Mouse (Mus musculus): ENCODE measurements around the gene Abcc9. TPM values are rescaled to one million over a fixed set of nuclear protein-coding genes. Genes with fewer than 3 reads are reported as not detected.

Abcc9 gene
- polyA plus RNA-seq (2016; fragmentation: Nextera tagmentation; extraction: Ambion mirVana) = 2.4 and 2.8 TPM in 2 replicates

- H3K36me3 ChIP-seq = no peaks in the 10 kb centered on the region
- H3K4me1 ChIP-seq = peaks cover 12% of the 10 kb centered on the region
- 7% methylated on average over 36 of the region's 36 CpGs for WGBS
These were observed at the start of gene Abcc9 for GRCm38 (mm10) chr6:142701652-142702637. Abcc9 (minus strand) TSS chr6:142702315.

GRCm38 (mm10) chr6:142751365-142751764 lies 49.2 kb upstream of the Abcc9 start:
- no peak overlapping the region for H3K27ac ChIP-seq
- peak; percentile 56; the same call in 1 of the 2 replicates for ATAC-seq (ENCODE audit: low FRiP score)
- no peaks in the 10 kb centered on the region for H3K9me3 ChIP-seq (replicated peaks)
- H3K27me3 ChIP-seq = peaks cover 22% of the 10 kb centered on the region
- no peak overlapping the region for H3K4me2 ChIP-seq (replicated peaks)
- no peaks in the 10 kb centered on the region for H3K36me3 ChIP-seq
- H3K4me1 ChIP-seq = no peaks in the 10 kb centered on the region
- no peak overlapping the region for H3K4me3 ChIP-seq
- 47% methylated on average over 9 of the region's 9 CpGs for WGBS
- no peak overlapping the region for H3K9ac ChIP-seq

More at GRCm38 (mm10) chr6:142701652-142702637, at the start of gene Abcc9:
- Histone ChIP-seq H3K4me3 (peak within 1 kb of the TSS; percentile 37), H3K4me2 (replicated peaks) (peak within 1 kb of the TSS; percentile 77), H3K9me3 (replicated peaks) (no peaks in the 10 kb centered on the region), H3K27ac (no peak within 1 kb of the TSS), H3K27me3 (no peaks in the 10 kb centered on the region; the same call in 1 of the 2 replicates), H3K9ac (peak within 1 kb of the TSS; percentile 52)
- peak; percentile 61 for ATAC-seq (ENCODE audit: low FRiP score)

GRCm38 (mm10) chr6:142748057-142748708 lies 46.1 kb upstream of the Abcc9 start:
- Histone ChIP-seq H3K27ac (no peak overlapping the region), H3K4me1 (no peaks in the 10 kb centered on the region), H3K4me2 (replicated peaks) (no peak overlapping the region), H3K4me3 (no peak overlapping the region), H3K9ac (no peak overlapping the region), H3K27me3 (peaks cover 2% of the 10 kb centered on the region; the same call in 1 of the 2 replicates), H3K36me3 (no peaks in the 10 kb centered on the region), H3K9me3 (replicated peaks) (0 out of 2 replicates have a peak, but pooled peaks cover 3% of the 10 kb centered on the region)
- 83% methylated on average over 8 of the region's 8 CpGs for WGBS
- no peak for ATAC-seq (ENCODE audit: low FRiP score)

GRCm38 (mm10) chr6:142747165-142747564 lies 45.0 kb upstream of the Abcc9 start:
- no peak overlapping the region for H3K4me3 ChIP-seq
- no peak for ATAC-seq (ENCODE audit: low FRiP score)
- no peak overlapping the region for H3K9ac ChIP-seq
- WGBS = 79% methylated on average over 2 of the region's 2 CpGs
- H3K4me2 ChIP-seq (replicated peaks) = no peak overlapping the region
- no peaks in the 10 kb centered on the region for H3K36me3 ChIP-seq
- H3K27ac ChIP-seq = no peak overlapping the region
- H3K4me1 ChIP-seq = no peaks in the 10 kb centered on the region
- no peaks in the 10 kb centered on the region for H3K27me3 ChIP-seq
- H3K9me3 ChIP-seq (replicated peaks) = 0 out of 2 replicates have a peak, but pooled peaks cover 3% of the 10 kb centered on the region

- H3K4me3 ChIP-seq = no peak overlapping the region
- 82% methylated on average over 7 of the region's 7 CpGs for WGBS
- no peaks in the 10 kb centered on the region for H3K27me3 ChIP-seq
- H3K36me3 ChIP-seq = no peaks in the 10 kb centered on the region
- H3K9ac ChIP-seq = no peak overlapping the region
- H3K4me1 ChIP-seq = no peaks in the 10 kb centered on the region
- no peak overlapping the region for H3K4me2 ChIP-seq (replicated peaks)
- H3K27ac ChIP-seq = no peak overlapping the region
- no peak for ATAC-seq (ENCODE audit: low FRiP score)
- H3K9me3 ChIP-seq (replicated peaks) = 0 out of 2 replicates have a peak, but pooled peaks cover 3% of the 10 kb centered on the region
These were observed 44.6 kb upstream of the Abcc9 start for GRCm38 (mm10) chr6:142746765-142747164.

- no peak overlapping the region for H3K27ac ChIP-seq
- H3K9ac ChIP-seq = no peak overlapping the region
- H3K27me3 ChIP-seq = no peaks in the 10 kb centered on the region
- no peak for ATAC-seq (ENCODE audit: low FRiP score)
- H3K36me3 ChIP-seq = no peaks in the 10 kb centered on the region
- no peak overlapping the region for H3K4me3 ChIP-seq
- H3K4me2 ChIP-seq (replicated peaks) = no peak overlapping the region
- no peaks in the 10 kb centered on the region for H3K4me1 ChIP-seq
- 0 out of 2 replicates have a peak, but pooled peaks cover 3% of the 10 kb centered on the region for H3K9me3 ChIP-seq (replicated peaks)
- WGBS = 97% methylated on average over 5 of the region's 5 CpGs
These were observed 43.4 kb upstream of the Abcc9 start for GRCm38 (mm10) chr6:142745484-142745883.

- Histone ChIP-seq H3K4me3 (no peak overlapping the region), H3K27me3 (no peaks in the 10 kb centered on the region), H3K27ac (no peak overlapping the region), H3K9me3 (replicated peaks) (0 out of 2 replicates have a peak, but pooled peaks cover 3% of the 10 kb centered on the region), H3K36me3 (no peaks in the 10 kb centered on the region), H3K4me2 (replicated peaks) (no peak overlapping the region), H3K4me1 (no peaks in the 10 kb centered on the region; the same call in 1 of the 2 replicates), H3K9ac (no peak overlapping the region)
- WGBS = 60% methylated on average over 4 of the region's 4 CpGs
- no peak for ATAC-seq (ENCODE audit: low FRiP score)
These were observed 41.1 kb upstream of the Abcc9 start for GRCm38 (mm10) chr6:142743193-142743592.

GRCm38 (mm10) chr6:142741763-142742162 lies 39.6 kb upstream of the Abcc9 start:
- H3K9ac ChIP-seq = no peak overlapping the region
- no peak for ATAC-seq (ENCODE audit: low FRiP score)
- WGBS = 86% methylated on average over 6 of the region's 6 CpGs
- H3K4me1 ChIP-seq = no peaks in the 10 kb centered on the region; the same call in 1 of the 2 replicates
- no peaks in the 10 kb centered on the region for H3K27me3 ChIP-seq
- no peaks in the 10 kb centered on the region for H3K36me3 ChIP-seq
- no peak overlapping the region for H3K27ac ChIP-seq
- no peak overlapping the region for H3K4me2 ChIP-seq (replicated peaks)
- H3K4me3 ChIP-seq = no peak overlapping the region
- H3K9me3 ChIP-seq (replicated peaks) = 0 out of 2 replicates have a peak, but pooled peaks cover 3% of the 10 kb centered on the region

GRCm38 (mm10) chr6:142738637-142739036 lies 36.5 kb upstream of the Abcc9 start:
- Histone ChIP-seq H3K9me3 (replicated peaks) (no peaks in the 10 kb centered on the region), H3K27ac (no peak overlapping the region), H3K27me3 (no peaks in the 10 kb centered on the region), H3K36me3 (no peaks in the 10 kb centered on the region), H3K4me1 (no peaks in the 10 kb centered on the region; the same call in 1 of the 2 replicates), H3K4me3 (no peak overlapping the region), H3K9ac (no peak overlapping the region), H3K4me2 (replicated peaks) (no peak overlapping the region)
- no peak for ATAC-seq (ENCODE audit: low FRiP score)
- 79% methylated on average over 6 of the region's 6 CpGs for WGBS

GRCm38 (mm10) chr6:142738225-142738624 lies 36.1 kb upstream of the Abcc9 start:
- Histone ChIP-seq H3K27ac (no peak overlapping the region), H3K9me3 (replicated peaks) (no peaks in the 10 kb centered on the region), H3K36me3 (no peaks in the 10 kb centered on the region), H3K27me3 (no peaks in the 10 kb centered on the region), H3K4me2 (replicated peaks) (no peak overlapping the region), H3K4me3 (no peak overlapping the region), H3K4me1 (no peaks in the 10 kb centered on the region; the same call in 1 of the 2 replicates), H3K9ac (no peak overlapping the region)
- ATAC-seq (ENCODE audit: low FRiP score) = no peak
- 96% methylated on average over 2 of the region's 2 CpGs for WGBS

- Histone ChIP-seq H3K27ac (no peak overlapping the region), H3K9me3 (replicated peaks) (no peaks in the 10 kb centered on the region), H3K36me3 (no peaks in the 10 kb centered on the region), H3K4me1 (no peaks in the 10 kb centered on the region; the same call in 1 of the 2 replicates), H3K9ac (no peak overlapping the region), H3K4me3 (no peak overlapping the region), H3K4me2 (replicated peaks) (no peak overlapping the region), H3K27me3 (no peaks in the 10 kb centered on the region)
- 50% methylated on average over 8 of the region's 8 CpGs for WGBS
- no peak for ATAC-seq (ENCODE audit: low FRiP score)
These were observed 33.3 kb upstream of the Abcc9 start for GRCm38 (mm10) chr6:142735302-142736005.

Measured in hindbrain, embryonic 12.5 days (tissue).